Mouse (Mus musculus) hindbrain, embryonic 16.5 days (tissue): Measurements from ENCODE around the gene Lamc1. TPM values are rescaled to one million over a fixed set of nuclear protein-coding genes. Genes with fewer than 3 reads are reported as not detected.
"Not testable (repeated sequence)": the region's sequence is repeated elsewhere in the genome, so short reads cannot be mapped to it uniquely, and the experiment has no call there.

ENCODE experiments used
- ATAC-seq: fragments of 200-750 bp; cut with Nextera tagmentation; 2 replicates; pipeline ENCODE4 v1.8.0; 2017; ENCODE audit warnings: moderate TSS enrichment, moderate library complexity
- H3K27ac ChIP-seq: fragments of 300-500 bp; sonication (generic); 2 replicates; pipeline ENCODE4 v1.5.1; 2014; ENCODE audit warnings: low read depth, mild to moderate bottlenecking, control low read depth, low read length, moderate library complexity
- H3K27me3 ChIP-seq: fragments of 300-500 bp; sonication (generic); replicated peaks from 2 replicates; pipeline ENCODE4 v1.6.1; 2014; ENCODE audit warnings: low read length; ENCODE audit not compliant: control insufficient read depth, insufficient read depth
- H3K36me3 ChIP-seq: fragments of 300-500 bp; sonication (generic); 2 replicates; pipeline ENCODE4 v1.6.1; 2014; ENCODE audit warnings: mild to moderate bottlenecking, low read length, moderate library complexity, mixed read lengths; ENCODE audit not compliant: control insufficient read depth, insufficient read depth
- H3K4me1 ChIP-seq: fragments of 300-500 bp; sonication (generic); 2 replicates; pipeline ENCODE4 v1.6.1; 2014; ENCODE audit warnings: low read depth, low read length; ENCODE audit not compliant: control insufficient read depth, insufficient read depth
- H3K4me2 ChIP-seq: fragments of 300-500 bp; sonication (generic); 2 replicates; pipeline ENCODE4 v1.6.1; 2014; ENCODE audit warnings: mild to moderate bottlenecking, low read length, control low read depth, moderate library complexity
- H3K4me3 ChIP-seq: fragments of 300-500 bp; sonication (generic); 2 replicates; pipeline ENCODE4 v1.5.1; 2014; ENCODE audit warnings: mild to moderate bottlenecking, low read length, control low read depth, moderate library complexity
- H3K9ac ChIP-seq: fragments of 300-500 bp; sonication (generic); 2 replicates; pipeline ENCODE4 v1.6.1; 2014; ENCODE audit warnings: low read depth, mild to moderate bottlenecking, control low read depth, low read length, moderate library complexity
- H3K9me3 ChIP-seq: fragments of 300-500 bp; sonication (generic); 2 replicates; pipeline ENCODE4 v1.6.1; 2014; ENCODE audit warnings: mild to moderate bottlenecking, low read length, moderate library complexity; ENCODE audit not compliant: control insufficient read depth
- WGBS: fragments of 180-500 bp; shearing (Covaris S2); extraction: QIAGEN DNeasy Blood & Tissue Kit; methylation state at CpG from one replicate; pipeline ENCODE4 v1.1.7; 2014; 5-methylcytosine and 5-hydroxymethylcytosine counted together
- polyA plus RNA-seq: library from polyadenylated mRNA; unstranded; fragments of >200 nt; fragmentation: Nextera tagmentation; extraction: Ambion mirVana; gene quantifications from 2 replicates; pipeline ENCODE4 v1.2.1, GENCODE M21; 2015

Lamc1 gene
- polyA plus RNA-seq, 1 experiment from 2014 or later = 15.4 TPM

DNA sequence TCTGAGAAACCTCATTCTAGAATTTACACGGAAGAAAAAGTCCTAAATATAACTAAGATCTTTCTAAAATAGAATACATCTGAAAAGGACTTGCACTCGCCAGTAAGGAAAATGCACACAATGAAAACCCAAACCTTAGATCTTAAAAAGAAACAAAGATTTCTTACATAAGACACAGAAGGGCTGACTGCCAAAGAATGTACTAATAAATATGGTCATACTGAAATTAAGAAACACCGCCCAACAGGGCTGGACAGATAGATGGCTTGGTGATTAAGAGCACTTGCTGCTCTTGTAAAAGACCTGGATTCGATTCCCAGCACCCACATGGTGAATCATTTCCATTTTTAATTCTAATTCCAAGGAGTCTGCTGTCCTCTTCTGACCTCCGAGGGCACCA lies 22.4 kb downstream of the Lamc1 start:
- no peak overlapping the region for H3K9ac ChIP-seq
- WGBS = 87% methylated on average over 5 of the region's 5 CpGs

DNA sequence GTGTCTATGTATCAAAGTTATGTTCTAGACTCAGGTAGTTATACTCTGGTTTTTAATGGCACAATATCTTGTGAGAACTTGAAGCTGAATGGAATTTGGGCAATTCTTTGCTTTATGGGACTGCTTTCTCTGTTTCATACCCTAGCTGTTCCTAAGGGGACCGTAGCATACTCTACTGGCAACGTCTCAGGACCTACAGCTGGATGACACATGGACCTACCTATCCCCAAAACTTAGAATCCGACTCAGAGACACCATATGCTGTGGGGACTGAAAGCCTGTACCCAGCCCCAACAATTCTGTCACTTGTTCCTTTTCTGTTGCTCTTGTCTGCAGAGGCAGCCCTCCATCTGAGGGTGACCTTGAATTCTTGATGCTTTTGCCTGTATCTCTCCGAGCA lies 23.3 kb downstream of the Lamc1 start:
- Histone ChIP-seq H3K9me3 (no peaks in the 10 kb centered on the region), H3K4me3 (no peak overlapping the region), H3K36me3 (no peaks in the 10 kb centered on the region), H3K4me1 (peaks cover 17% of the 10 kb centered on the region), H3K4me2 (no peak overlapping the region), H3K27me3 (no peaks in the 10 kb centered on the region), H3K27ac (no peak overlapping the region), H3K9ac (no peak overlapping the region)
- 0 out of 2 replicates have a peak, but pooled peaks have one; percentile 19 for ATAC-seq
- WGBS = 79% methylated on average over 4 of the region's 4 CpGs

More for the DNA sequence above, 22.4 kb downstream of the Lamc1 start:
- no peaks in the 10 kb centered on the region for H3K9me3 ChIP-seq
- H3K27me3 ChIP-seq = no peaks in the 10 kb centered on the region
- no peak for ATAC-seq
- H3K4me2 ChIP-seq = no peak overlapping the region
- H3K4me1 ChIP-seq = peaks cover 17% of the 10 kb centered on the region
- H3K36me3 ChIP-seq = no peaks in the 10 kb centered on the region
- no peak overlapping the region for H3K27ac ChIP-seq
- H3K4me3 ChIP-seq = no peak overlapping the region

DNA sequence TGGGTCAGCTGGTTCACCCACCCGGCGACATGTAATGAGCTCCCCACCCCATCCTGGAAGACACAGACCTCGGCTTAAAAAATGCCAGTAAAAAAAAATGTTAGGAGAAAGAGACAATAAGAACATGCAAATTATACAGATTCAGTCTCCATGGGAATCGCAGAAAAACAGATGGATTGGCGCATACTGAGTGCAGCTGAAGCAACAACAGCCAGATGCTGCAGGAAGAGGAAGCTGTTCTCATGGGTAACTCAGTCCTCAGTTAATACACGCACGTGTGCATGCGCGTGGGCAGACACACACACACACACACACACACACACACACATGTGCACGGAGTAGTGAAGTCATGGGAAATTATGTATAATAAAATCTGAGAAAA lies 23.7 kb downstream of the Lamc1 start:
- 39% methylated on average over 10 of the region's 10 CpGs for WGBS
- H3K4me3 ChIP-seq = no peak overlapping the region
- H3K27me3 ChIP-seq = no peaks in the 10 kb centered on the region
- peak overlapping the region; percentile 34 for H3K4me2 ChIP-seq
- H3K4me1 ChIP-seq = peaks cover 17% of the 10 kb centered on the region
- H3K27ac ChIP-seq = peak overlapping the region; percentile 59; the same call in 1 of the 2 replicates
- H3K9ac ChIP-seq = 0 out of 2 replicates have a peak overlapping the region, but pooled peaks have one; percentile 8
- peak; percentile 73 for ATAC-seq
- H3K36me3 ChIP-seq = no peaks in the 10 kb centered on the region
- no peaks in the 10 kb centered on the region for H3K9me3 ChIP-seq

DNA sequence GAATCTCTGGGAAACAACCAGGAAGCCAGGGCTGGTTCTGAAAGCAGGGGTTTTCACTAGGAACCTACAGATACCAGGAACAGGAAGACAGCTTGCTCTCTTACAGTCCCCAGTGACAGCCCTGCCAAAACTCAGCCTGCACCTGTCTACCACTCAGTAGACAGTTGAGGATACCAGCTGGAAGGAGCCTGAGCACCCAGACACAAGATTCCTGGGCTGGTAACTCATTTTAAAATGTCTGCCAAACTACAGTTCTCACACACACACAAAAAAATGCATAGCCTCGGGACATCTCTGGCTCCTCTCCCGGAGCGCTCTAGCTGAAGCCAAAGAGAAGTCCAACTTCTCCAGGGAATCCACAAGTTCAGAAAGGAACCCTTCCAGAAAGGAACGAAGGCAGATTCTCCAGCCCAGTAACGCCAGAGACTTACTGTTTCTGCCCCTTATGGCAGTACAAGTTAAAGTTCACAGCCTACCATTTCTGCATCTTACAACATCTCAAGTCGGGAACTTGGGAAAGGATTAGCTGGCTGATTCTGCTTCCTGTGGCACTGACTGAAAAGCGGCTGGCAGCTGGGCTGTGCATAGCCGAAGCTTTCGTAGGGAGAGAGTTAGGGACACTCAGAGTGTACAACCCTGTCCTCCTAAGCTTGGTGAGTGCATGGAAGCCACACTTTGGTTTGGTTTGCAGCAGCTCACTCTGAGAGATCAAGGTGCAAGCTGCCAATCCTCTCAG lies 24.2 kb downstream of the Lamc1 start:
- ATAC-seq = peak; percentile 74
- Histone ChIP-seq H3K27ac (peak overlapping the region; percentile 59; the same call in 1 of the 2 replicates), H3K4me2 (peak overlapping the region; percentile 34)

DNA sequence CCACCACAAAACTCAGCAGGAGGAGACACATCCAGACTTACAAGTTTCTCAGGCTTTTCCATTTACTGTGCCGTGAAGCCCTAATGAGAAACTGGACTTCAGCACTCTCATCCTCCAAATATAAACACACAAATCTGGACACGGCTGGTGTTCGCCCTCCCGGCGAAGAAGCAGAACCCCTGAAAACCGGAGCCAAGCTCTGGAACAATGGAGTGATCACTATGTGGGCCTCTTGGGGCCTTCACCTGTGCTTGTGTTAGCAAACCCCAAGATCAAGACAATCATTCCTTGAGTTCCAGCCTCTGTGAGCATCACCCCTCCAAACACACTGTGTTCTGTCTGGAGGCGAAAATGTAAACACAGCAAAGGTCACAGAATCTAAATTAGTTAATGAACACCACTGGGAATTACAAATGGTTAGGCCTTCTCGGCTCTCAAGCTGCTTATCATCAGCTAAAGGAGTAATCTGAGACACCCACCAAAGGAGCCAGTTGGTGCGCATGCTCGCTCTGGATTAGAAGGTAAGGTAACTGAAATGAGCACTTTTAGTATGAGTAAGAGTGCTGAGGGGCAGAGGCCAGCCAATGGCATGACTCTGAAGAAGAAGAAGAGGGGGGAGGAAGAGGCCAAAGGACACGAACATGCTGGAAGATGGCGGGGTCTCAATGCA lies 24.9 kb downstream of the Lamc1 start:
- Histone ChIP-seq H3K27ac (no peak overlapping the region; the same call in 1 of the 2 replicates), H3K9ac (no peak overlapping the region), H3K4me2 (no peak overlapping the region), H3K4me1 (peaks cover 17% of the 10 kb centered on the region), H3K27me3 (no peaks in the 10 kb centered on the region), H3K4me3 (no peak overlapping the region), H3K36me3 (no peaks in the 10 kb centered on the region), H3K9me3 (no peaks in the 10 kb centered on the region)
- ATAC-seq = no peak
- WGBS = 85% methylated on average over 12 of the region's 12 CpGs

More for the DNA sequence above, 24.2 kb downstream of the Lamc1 start:
- 46% methylated on average over 9 of the region's 9 CpGs for WGBS
- H3K9ac ChIP-seq = 0 out of 2 replicates have a peak overlapping the region, but pooled peaks have one; percentile 8
- no peaks in the 10 kb centered on the region for H3K27me3 ChIP-seq
- no peak overlapping the region for H3K4me3 ChIP-seq
- H3K9me3 ChIP-seq = no peaks in the 10 kb centered on the region
- peaks cover 17% of the 10 kb centered on the region for H3K4me1 ChIP-seq
- no peaks in the 10 kb centered on the region for H3K36me3 ChIP-seq

DNA sequence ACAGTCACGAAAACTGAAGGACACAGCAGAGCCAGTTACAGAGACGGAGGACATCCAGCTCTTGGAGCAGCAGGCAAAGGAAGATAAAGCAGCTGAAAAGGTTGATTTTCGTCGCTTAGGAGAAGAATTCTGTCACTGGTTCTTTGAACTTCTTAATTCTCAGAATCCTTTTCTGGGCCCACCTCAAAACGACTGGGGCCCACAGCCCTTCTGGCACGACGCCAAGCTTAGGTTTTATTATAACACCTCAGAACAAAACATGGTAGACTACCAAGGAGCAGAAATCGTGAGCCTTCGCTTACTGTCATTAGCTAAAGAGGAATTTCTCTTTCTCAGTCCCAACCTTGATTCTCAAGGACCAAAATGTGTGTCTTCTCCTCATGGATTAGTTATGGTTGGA lies 26.9 kb downstream of the Lamc1 start:
- not testable (repeated sequence) for H3K27ac ChIP-seq, H3K36me3 ChIP-seq, H3K27me3 ChIP-seq, H3K9me3 ChIP-seq, ATAC-seq, H3K4me2 ChIP-seq, H3K9ac ChIP-seq, H3K4me3 ChIP-seq
- peaks cover 17% of the 10 kb centered on the region for H3K4me1 ChIP-seq
- 82% methylated on average over 9 of the region's 9 CpGs for WGBS

DNA sequence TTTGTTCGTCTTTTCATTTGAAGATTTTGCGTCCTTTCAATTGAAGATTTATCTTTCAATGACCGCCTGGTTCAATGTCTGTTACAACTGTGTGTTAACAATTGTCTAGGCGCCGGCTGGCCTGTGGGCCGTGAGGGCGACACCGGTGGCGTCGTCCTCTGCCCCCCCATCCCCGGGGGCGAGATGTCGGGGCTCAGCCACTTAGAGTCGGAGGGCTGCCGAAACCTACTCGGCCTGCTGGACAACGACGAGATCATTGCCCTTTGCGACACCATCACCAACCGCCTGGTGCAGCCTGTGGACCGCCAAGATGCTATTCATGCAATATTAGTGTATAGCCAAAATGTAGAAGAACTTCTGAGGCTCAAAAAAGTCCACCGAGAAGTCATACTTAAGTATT lies 27.3 kb downstream of the Lamc1 start:
- H3K9me3 ChIP-seq, H3K27ac ChIP-seq, H3K36me3 ChIP-seq, H3K27me3 ChIP-seq, H3K9ac ChIP-seq, H3K4me2 ChIP-seq, H3K4me3 ChIP-seq, ATAC-seq: not testable (repeated sequence)
- WGBS = 97% methylated on average over 22 of the region's 22 CpGs
- H3K4me1 ChIP-seq = peaks cover 17% of the 10 kb centered on the region

DNA sequence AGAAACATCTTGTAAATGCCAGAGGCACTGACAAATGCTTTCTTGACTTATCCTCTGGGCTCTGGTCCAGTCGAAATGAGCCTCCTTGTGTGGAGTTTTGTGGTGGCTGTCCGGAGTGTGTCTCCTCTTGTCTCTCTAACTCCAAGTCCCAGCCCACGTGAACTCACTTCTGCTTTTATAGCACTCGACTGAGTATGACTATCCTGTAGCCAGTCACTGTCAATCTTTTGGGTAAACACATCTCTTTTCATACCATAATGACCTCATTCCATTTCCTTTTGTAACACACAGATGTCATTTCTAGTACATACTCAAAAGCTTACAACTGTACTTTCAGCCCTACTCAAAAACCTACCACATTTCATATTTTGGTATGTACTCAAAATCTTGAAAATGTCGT lies 33.1 kb downstream of the Lamc1 start:
- H3K9ac ChIP-seq, H3K27ac ChIP-seq, H3K36me3 ChIP-seq, H3K9me3 ChIP-seq, H3K4me1 ChIP-seq, H3K4me2 ChIP-seq, ATAC-seq, H3K4me3 ChIP-seq, H3K27me3 ChIP-seq: not testable (repeated sequence)
- WGBS = 83% methylated on average over 5 of the region's 5 CpGs

DNA sequence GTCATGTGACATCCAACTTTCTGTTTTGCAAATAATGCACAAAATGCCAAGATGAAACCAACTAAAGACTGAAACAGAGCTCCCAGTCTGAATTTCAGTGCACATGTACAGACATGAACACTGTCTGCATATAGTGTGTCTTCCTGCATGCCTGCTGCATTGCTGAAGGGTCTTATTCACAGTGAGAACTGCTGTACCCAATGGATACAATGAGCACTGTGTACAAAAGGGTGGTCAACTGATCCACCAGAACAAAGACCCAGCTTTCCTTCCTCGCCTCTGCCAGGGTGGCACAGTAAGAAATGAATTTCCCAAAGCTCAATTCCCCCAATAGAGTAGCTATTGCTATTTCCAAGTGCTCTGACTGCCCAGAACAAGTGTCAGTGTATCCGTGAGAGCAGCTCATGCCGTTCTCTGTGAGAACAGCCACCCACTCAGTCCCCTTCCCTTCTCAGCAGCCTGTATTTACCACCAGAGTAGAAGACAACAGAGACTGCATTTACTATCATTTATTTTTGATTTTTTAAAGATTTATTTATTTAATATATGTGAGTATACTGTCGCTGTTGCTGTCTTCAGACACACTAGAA lies 34.7 kb downstream of the Lamc1 start:
- H3K9me3 ChIP-seq, H3K4me2 ChIP-seq, H3K36me3 ChIP-seq, H3K27ac ChIP-seq, H3K27me3 ChIP-seq, H3K4me3 ChIP-seq, H3K4me1 ChIP-seq, H3K9ac ChIP-seq: not testable (repeated sequence)
- peak; percentile 70 for ATAC-seq
- WGBS = 71% methylated on average over 4 of the region's 4 CpGs
